Mouse (Mus musculus): ENCODE data around the gene Sema3e. TPM values are rescaled to one million over a fixed set of nuclear protein-coding genes. Genes with fewer than 3 reads are reported as not detected.

Gene Sema3e
- total and polyA plus RNA-seq, 3 experiments = not detected

DNA sequence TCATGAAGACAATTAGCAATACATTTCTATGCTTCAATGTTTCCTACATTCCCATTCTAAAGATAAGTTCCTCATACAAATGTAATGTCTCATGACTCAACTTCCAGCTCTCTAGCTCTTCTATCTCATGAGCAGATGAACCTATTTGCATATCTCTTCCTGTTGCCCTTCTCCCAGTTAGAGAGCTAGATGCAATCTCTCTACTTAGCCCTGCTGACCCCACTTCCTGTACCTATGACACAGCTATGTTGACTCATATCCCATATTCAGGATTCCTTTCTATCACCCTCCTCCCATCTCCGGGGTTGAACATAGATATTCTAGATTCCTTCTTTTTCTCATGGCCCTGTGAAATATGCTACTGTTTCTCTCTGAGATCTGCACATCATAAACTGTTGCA lies 38.0 kb upstream of the Sema3e start:
- no peaks in the 10 kb centered on the region for H3K79me2 ChIP-seq (replicated peaks; ENCODE audit: control insufficient read depth, extremely low read depth, insufficient read depth, poor library complexity, severe bottlenecking)
- H3K27ac ChIP-seq (ENCODE audit: insufficient read depth, low read depth) = no peak overlapping the region
- H3K9me3 ChIP-seq (replicated peaks; ENCODE audit: low read length) = peaks cover 31% of the 10 kb centered on the region
- in situ Hi-C loops (cut with MboI; ENCODE audit: low pct_ligation_motif_present, low pct_unique_long_range_greater_than_20kb, low sequenced_read_pairs) (no loop called here), dilution Hi-C loops (cut with MboI; ENCODE audit: extremely low pct_ligation_motif_present, extremely low pct_unique_long_range_greater_than_20kb, low sequenced_read_pairs) (no loop called here)
- no peaks in the 10 kb centered on the region for H3K36me3 ChIP-seq (replicated peaks in 1 of 2; ENCODE audit: control insufficient read depth in 1 of 2, insufficient read depth in 1 of 2, low read length in 1 of 2)
- no peak for TF ChIP-seq JUND (conservative IDR thresholded peaks at IDR 0.05; ENCODE audit: low read depth, low read length)
- no peak for TF ChIP-seq MAX (IDR thresholded peaks at IDR 0.05; ENCODE audit: low read length)
- TF ChIP-seq CHD2 (IDR thresholded peaks at IDR 0.05; ENCODE audit: low read length) = no peak
- no peak for TF ChIP-seq GABPA (IDR thresholded peaks at IDR 0.05; ENCODE audit: insufficient replicate concordance, low read depth, low read length)
- no peak for TF ChIP-seq NRF1 (IDR thresholded peaks at IDR 0.05; ENCODE audit: low read depth, low read length)
- TF ChIP-seq SIN3A (IDR thresholded peaks at IDR 0.05; ENCODE audit: low read length) = no peak
- H3K4me3 ChIP-seq (replicated peaks in 1 of 3; ENCODE audit: low read depth in 2 of 3, low read length in 2 of 3, poor library complexity in 1 of 3) = no peak overlapping the region
- no peaks in the 10 kb centered on the region for H3K4me1 ChIP-seq (ENCODE audit: control insufficient read depth in 1 of 2, insufficient read depth in 2 of 2)
- no peak for DNase-seq (ENCODE audit: extremely low read depth)
- H3K4me2 ChIP-seq (ENCODE audit: insufficient read depth, low read depth, poor library complexity, severe bottlenecking) = no peak overlapping the region
- no peaks in the 10 kb centered on the region for H3K27me3 ChIP-seq (replicated peaks)
- no peak overlapping the region for H3K9ac ChIP-seq (ENCODE audit: insufficient read depth, low read depth)

GRCm38 (mm10) chr5:13988023-13988422 lies 37.1 kb upstream of the Sema3e start:
- Histone ChIP-seq H3K9me3 (replicated peaks; ENCODE audit: low read length) (peaks cover 27% of the 10 kb centered on the region), H3K36me3 (replicated peaks in 1 of 2; ENCODE audit: control insufficient read depth in 1 of 2, insufficient read depth in 1 of 2, low read length in 1 of 2) (no peaks in the 10 kb centered on the region), H3K4me2 (ENCODE audit: insufficient read depth, low read depth, poor library complexity, severe bottlenecking) (no peak overlapping the region), H3K4me1 (ENCODE audit: control insufficient read depth in 1 of 2, insufficient read depth in 2 of 2) (no peaks in the 10 kb centered on the region), H3K9ac (ENCODE audit: insufficient read depth, low read depth) (no peak overlapping the region), H3K4me3 (replicated peaks in 1 of 3; ENCODE audit: low read depth in 2 of 3, low read length in 2 of 3, poor library complexity in 1 of 3) (no peak overlapping the region), H3K27ac (ENCODE audit: insufficient read depth, low read depth) (no peak overlapping the region), H3K27me3 (replicated peaks) (no peaks in the 10 kb centered on the region), H3K79me2 (replicated peaks; ENCODE audit: control insufficient read depth, extremely low read depth, insufficient read depth, poor library complexity, severe bottlenecking) (no peaks in the 10 kb centered on the region)
- no peak for DNase-seq (ENCODE audit: extremely low read depth)
- in situ Hi-C loops (cut with MboI; ENCODE audit: low pct_ligation_motif_present, low pct_unique_long_range_greater_than_20kb, low sequenced_read_pairs) = no loop called here
- TF ChIP-seq TBP (conservative IDR thresholded peaks at IDR 0.05; ENCODE audit: low read depth, low read length) (no peak), EP300 (IDR thresholded peaks at IDR 0.05; ENCODE audit: low read length) (no peak), CTCF (conservative IDR thresholded peaks at IDR 0.05 in 1 of 2, IDR thresholded peaks at IDR 0.05 in 1 of 2; ENCODE audit: low read depth in 2 of 2, low read length in 2 of 2) (no peak), MEF2A (IDR thresholded peaks at IDR 0.05; ENCODE audit: borderline replicate concordance, low read depth, low read length) (no peak), CHD1 (IDR thresholded peaks at IDR 0.05; ENCODE audit: low read depth, low read length) (no peak), IRF4 (IDR thresholded peaks at IDR 0.05; ENCODE audit: low read depth, low read length) (no peak), PAX5 (IDR thresholded peaks at IDR 0.05; ENCODE audit: low read length) (no peak), RCOR1 (conservative IDR thresholded peaks at IDR 0.05; ENCODE audit: low read depth, low read length) (no peak)
- dilution Hi-C loops (cut with MboI; ENCODE audit: extremely low pct_ligation_motif_present, extremely low pct_unique_long_range_greater_than_20kb, low sequenced_read_pairs) = no loop called here

- DNase-seq (ENCODE audit: extremely low read depth) = no peak
- dilution Hi-C loops (cut with MboI; ENCODE audit: extremely low pct_ligation_motif_present, extremely low pct_unique_long_range_greater_than_20kb, low sequenced_read_pairs) = no loop called here
- H3K4me3 ChIP-seq (replicated peaks in 1 of 3; ENCODE audit: low read depth in 2 of 3, low read length in 2 of 3, poor library complexity in 1 of 3) = no peak overlapping the region
- no peaks in the 10 kb centered on the region for H3K79me2 ChIP-seq (replicated peaks; ENCODE audit: control insufficient read depth, extremely low read depth, insufficient read depth, poor library complexity, severe bottlenecking)
- no peak overlapping the region for H3K9ac ChIP-seq (ENCODE audit: insufficient read depth, low read depth)
- TF ChIP-seq RAD21 (IDR thresholded peaks at IDR 0.05; ENCODE audit: low read depth, low read length) (no peak), UBTF (IDR thresholded peaks at IDR 0.05; ENCODE audit: low read depth, low read length) (no peak), EP300 (IDR thresholded peaks at IDR 0.05; ENCODE audit: low read length) (no peak), ETS1 (conservative IDR thresholded peaks at IDR 0.05; ENCODE audit: low read depth, low read length) (no peak), KAT2A (IDR thresholded peaks at IDR 0.05; ENCODE audit: insufficient replicate concordance, low read length) (no peak), TBP (conservative IDR thresholded peaks at IDR 0.05; ENCODE audit: low read depth, low read length) (no peak), SMC3 (IDR thresholded peaks at IDR 0.05; ENCODE audit: low read depth, low read length) (no peak)
- H3K27ac ChIP-seq (ENCODE audit: insufficient read depth, low read depth) = no peak overlapping the region
- in situ Hi-C loops (cut with MboI; ENCODE audit: low pct_ligation_motif_present, low pct_unique_long_range_greater_than_20kb, low sequenced_read_pairs) = no loop called here
- no peak overlapping the region for H3K4me2 ChIP-seq (ENCODE audit: insufficient read depth, low read depth, poor library complexity, severe bottlenecking)
- no peaks in the 10 kb centered on the region for H3K36me3 ChIP-seq (replicated peaks in 1 of 2; ENCODE audit: control insufficient read depth in 1 of 2, insufficient read depth in 1 of 2, low read length in 1 of 2)
- H3K9me3 ChIP-seq (replicated peaks; ENCODE audit: low read length) = peaks cover 14% of the 10 kb centered on the region
- H3K27me3 ChIP-seq (replicated peaks) = no peaks in the 10 kb centered on the region
- no peaks in the 10 kb centered on the region for H3K4me1 ChIP-seq (ENCODE audit: control insufficient read depth in 1 of 2, insufficient read depth in 2 of 2)
Observed at GRCm38 (mm10) chr5:13992734-13993396, 32.2 kb upstream of the Sema3e start.

Measured in CH12.LX (cell line).